Mouse (Mus musculus): ENCODE data around the gene Plekhm2.

GRCm38 (mm10) chr4:141685499-141685898 is 20.8 kb upstream of the Plekhm2 start, which contains the start of gene Rsc1a1:
- TF ChIP-seq CTCF (IDR thresholded peaks at IDR 0.05; ENCODE audit: borderline replicate concordance, extremely low read depth, insufficient read depth, insufficient read length) (no peak), POLR2A (IDR thresholded peaks at IDR 0.05; ENCODE audit: borderline replicate concordance, extremely low read depth, insufficient read depth, insufficient read length, poor library complexity, severe bottlenecking) (no peak)
